Mouse (Mus musculus) testis, postnatal 10 days (tissue): ENCODE results near the gene Neurog1.

ENCODE experiments used
- DNase-seq: peaks from one replicate; pipeline ENCODE4 v3.0.0; 2021; ENCODE audit warnings: low spot score

The Neurog1 gene

GRCm38 (mm10) chr13:56251924-56252619 is at the start of gene Neurog1:
Neurog1 (minus strand) TSS chr13:56252163.
- no peak for DNase-seq

GRCm38 (mm10) chr13:56299336-56299735 is 47.4 kb upstream of the Neurog1 start:
- no peak for DNase-seq

GRCm38 (mm10) chr13:56296659-56297020 is 44.7 kb upstream of the Neurog1 start:
- DNase-seq: no peak

- DNase-seq: peak; percentile 50
These were observed 44.1 kb upstream of the Neurog1 start, which contains the start of gene Cxcl14 for GRCm38 (mm10) chr13:56295943-56296658. Cxcl14 (minus strand) TSS chr13:56296551.

- no peak for DNase-seq
These were observed 43.6 kb upstream of the Neurog1 start for GRCm38 (mm10) chr13:56295586-56295942.

DNA sequence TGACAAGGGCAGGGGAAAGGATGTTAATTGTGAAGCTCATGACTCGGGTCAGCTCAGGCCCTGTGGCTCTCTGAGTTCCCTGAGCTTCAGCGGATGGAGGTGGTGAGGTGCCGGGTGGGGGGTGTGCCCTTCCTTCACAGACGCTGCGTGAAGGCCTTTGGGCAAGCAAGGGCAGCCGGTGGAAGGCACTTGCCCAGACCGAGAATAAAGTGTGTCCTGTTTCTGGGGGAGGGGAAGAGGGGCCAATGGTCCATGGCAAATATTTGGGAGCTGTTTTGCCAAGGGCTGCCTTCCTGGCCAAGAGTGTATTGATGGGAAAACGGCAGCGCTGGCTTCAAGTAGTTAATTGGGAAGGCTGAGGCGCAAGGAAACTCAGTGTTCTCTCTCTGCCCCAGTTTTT is 42.9 kb upstream of the Neurog1 start:
- DNase-seq: no peak

DNA sequence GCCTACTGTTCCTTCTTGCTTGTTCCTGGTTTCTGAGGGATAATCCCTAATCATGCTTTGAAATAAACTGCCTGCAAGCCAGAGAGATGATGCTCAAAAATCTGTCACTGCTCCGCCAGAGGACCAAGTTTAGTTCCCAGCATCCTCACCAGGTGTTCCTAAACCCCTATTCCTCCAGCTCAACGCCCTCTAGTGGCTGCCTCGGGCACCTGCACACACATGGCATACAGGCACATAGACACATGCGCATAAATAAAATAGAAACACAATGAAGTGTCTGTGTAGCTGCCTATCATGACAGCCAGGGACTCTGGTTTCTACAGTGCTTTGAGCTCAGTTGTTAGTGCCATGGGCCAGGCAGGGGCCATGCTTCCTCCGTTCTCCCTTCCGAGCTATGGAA is 38.0 kb upstream of the Neurog1 start:
- no peak for DNase-seq

- DNase-seq: no peak
These were observed 37.3 kb upstream of the Neurog1 start for GRCm38 (mm10) chr13:56289261-56289660.

GRCm38 (mm10) chr13:56288601-56289000 is 36.6 kb upstream of the Neurog1 start:
- no peak for DNase-seq

DNA sequence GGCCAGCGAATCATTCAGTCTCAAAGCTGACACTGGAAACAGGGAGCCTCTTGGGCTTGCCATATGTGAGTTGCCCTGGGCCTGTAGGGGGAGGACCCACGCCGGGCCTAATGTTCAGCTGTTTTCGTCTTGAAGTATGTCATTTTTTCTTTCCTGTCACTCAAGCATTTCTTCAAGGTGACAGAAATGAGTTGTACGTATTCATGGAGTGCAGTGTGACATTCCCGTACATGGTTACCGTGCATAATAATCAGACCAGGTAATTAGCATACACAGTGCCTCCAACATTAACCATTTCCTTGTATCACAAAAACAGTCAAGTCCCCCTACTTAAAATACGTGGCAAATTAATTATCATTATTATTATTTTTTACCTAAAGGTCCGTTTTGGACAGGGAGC is 35.1 kb upstream of the Neurog1 start:
- DNase-seq: no peak

DNA sequence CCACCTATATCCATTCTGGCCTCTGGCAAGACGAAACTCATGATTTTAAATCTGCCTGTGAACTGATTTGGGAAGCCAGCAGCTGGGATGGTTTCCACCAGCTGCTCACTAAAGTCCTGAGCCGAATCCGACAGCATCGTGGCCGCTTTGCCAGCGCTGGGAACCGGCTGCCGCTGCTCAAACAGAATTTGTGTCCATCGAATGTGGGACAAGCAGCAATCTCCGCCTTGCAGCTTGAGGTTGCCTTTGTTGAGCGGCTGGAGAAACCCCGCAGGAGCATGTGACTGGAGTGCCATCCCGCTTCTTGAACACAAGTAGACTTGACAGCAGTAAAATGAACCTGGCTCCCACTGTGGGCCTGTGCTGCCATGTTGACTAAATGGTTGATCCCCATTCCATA is 31.4 kb upstream of the Neurog1 start:
- no peak for DNase-seq

DNA sequence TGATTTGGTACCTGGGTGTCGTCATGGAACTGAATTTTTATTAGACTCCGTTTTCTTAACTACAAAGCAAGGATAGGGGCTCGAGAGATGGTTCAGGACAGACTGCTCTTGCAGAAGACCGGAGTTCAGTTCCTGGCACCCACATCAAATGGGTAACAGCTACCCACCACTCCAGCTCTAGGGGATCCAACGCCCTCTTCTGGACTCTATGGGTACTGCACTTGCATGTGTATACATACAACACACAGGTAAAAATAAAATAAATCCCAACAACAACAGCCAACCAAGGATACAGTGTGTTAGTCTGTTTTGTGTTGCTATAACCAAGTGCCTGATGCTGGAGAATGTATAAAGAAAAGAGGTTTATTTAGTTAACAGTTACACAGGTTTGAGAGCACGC is 28.4 kb upstream of the Neurog1 start:
- no peak for DNase-seq

DNA sequence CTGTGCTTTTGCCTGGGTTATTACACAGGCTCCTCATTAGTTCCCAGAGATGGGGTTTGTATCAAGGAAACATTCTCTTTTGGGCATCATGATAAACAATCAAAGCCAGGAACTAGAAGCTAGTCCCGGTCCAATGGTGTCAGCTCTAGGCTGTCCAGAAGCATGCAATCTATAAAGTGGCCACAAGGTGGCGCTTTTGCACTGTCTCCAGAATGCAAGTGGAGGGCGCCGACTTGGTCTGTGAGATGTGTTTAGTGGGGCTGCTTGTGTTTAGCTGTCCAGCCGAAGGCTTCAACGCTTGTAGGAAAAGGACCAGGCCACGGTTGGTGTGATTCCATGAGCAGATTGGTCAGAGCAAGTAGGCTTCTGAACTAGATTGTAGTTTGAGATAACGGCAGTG is 27.5 kb upstream of the Neurog1 start:
- peak; percentile 93 for DNase-seq

GRCm38 (mm10) chr13:56275171-56275570 is 23.2 kb upstream of the Neurog1 start:
- no peak for DNase-seq

DNA sequence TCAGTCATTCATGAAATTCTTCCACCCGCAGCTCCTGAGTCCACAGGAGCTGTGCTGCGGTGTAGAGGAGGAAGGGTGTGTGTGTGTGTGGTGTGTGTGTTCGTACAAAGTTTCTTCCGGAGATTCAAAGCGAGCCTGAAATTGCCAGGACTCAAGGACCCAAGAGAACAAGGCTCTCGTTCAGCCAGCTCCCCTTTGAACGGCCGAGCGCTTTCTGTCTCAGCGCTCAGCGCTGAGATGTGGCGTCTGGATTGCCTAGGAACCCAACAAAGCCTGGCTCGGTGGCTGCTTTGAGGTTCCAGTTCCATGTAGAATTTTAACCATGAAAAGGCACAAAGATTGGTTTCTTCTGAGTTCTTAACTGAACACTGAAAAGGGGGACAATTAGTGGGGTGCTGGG is 18.2 kb upstream of the Neurog1 start:
- no peak for DNase-seq

- DNase-seq: no peak
These were observed 15.4 kb upstream of the Neurog1 start for GRCm38 (mm10) chr13:56267396-56267795.

DNA sequence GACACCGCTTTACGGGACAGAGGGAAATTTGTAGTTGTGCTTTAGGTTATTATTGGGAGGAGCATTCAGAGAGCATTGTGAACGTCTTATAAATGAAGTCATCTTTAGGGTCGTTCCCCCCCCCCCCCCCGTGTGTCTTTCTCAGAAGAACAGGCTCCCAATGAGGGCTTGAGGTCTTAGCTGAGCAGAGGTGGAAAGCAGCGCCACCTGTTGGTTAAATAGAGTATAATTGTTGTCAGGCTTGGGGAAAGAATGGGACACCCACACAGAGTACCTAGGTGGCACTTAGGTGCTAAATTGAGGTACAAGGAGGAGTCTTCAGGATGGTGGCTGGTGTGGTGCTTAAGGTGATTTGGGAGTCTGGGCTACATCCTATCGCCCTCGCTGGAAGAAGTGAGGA is 14.5 kb upstream of the Neurog1 start:
- DNase-seq: no peak

DNA sequence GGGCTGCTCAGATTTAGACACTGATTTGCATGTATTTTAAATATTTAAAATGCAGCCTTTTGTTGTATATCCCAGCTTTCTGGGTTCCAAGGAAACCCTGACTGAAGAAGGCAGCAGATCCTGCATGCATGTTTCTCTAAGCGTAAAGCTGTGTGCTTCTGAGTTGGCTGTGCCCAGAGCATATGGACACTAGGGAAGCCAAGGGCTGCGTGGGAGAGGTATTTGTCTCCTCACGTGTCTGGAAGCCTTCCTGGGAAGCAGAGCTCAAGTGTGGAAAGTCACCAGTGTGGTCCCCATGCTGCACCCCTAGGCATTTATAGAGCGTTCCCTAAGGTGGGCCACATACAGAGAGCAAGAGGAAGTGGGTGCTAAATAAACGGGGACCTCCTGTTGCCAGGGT is 13.7 kb upstream of the Neurog1 start:
- no peak for DNase-seq

GRCm38 (mm10) chr13:56262269-56262668 is 10.3 kb upstream of the Neurog1 start:
- DNase-seq: no peak

- no peak for DNase-seq
These were observed 8.4 kb upstream of the Neurog1 start for GRCm38 (mm10) chr13:56260344-56260780.

DNA sequence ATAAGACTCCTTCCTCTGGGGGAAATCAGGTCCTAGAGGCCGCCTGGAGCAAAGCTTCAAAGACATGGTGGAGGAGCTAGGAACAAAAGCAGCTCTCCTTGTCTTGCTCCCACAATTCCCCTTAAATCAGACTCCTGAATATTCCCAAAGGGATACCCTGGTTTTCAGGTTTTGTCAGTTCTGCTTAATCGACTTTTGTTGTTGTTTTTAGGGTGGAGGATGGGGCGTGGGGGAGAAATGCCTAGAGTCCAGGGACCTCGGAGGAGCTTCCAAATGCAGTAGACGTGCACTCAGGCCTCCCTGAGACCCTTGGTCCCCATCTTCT is 7.9 kb upstream of the Neurog1 start:
- no peak for DNase-seq

GRCm38 (mm10) chr13:56259021-56259925 is 7.3 kb upstream of the Neurog1 start:
- no peak for DNase-seq
